Mouse (Mus musculus) lung, postnatal 0 days (tissue): ENCODE measurements around the gene Cavin4. TPM values are rescaled to one million over a fixed set of nuclear protein-coding genes. Genes with fewer than 3 reads are reported as not detected.
"Not testable (repeated sequence)": the region's sequence is repeated elsewhere in the genome, so short reads cannot be mapped to it uniquely, and the experiment has no call there.

Experiments
- ATAC-seq: fragments of 200-750 bp; cut with Nextera tagmentation; 2 replicates; pipeline ENCODE4 v1.8.0; 2017; ENCODE audit warnings: moderate library complexity
- DNase-seq: peaks from one replicate; pipeline ENCODE4 v3.0.0-alpha.2; 2016; ENCODE audit warnings: low spot score
- H3K27ac ChIP-seq: fragments of 300-500 bp; sonication (generic); 2 replicates; pipeline ENCODE4 v1.5.1; 2014; ENCODE audit warnings: antibody characterized with exemption, mild to moderate bottlenecking, low read length, mixed read lengths
- H3K27me3 ChIP-seq: fragments of 300-500 bp; sonication (generic); replicated peaks from 2 replicates; pipeline ENCODE4 v1.6.1; 2014; ENCODE audit warnings: low read length, mixed read lengths; ENCODE audit not compliant: insufficient read depth
- H3K36me3 ChIP-seq: fragments of 300-500 bp; sonication (generic); 2 replicates; pipeline ENCODE4 v1.6.1; 2014; ENCODE audit warnings: low read length, mixed read lengths; ENCODE audit not compliant: insufficient read depth
- H3K4me1 ChIP-seq: fragments of 300-500 bp; sonication (generic); 2 replicates; pipeline ENCODE4 v1.6.1; 2014; ENCODE audit warnings: antibody characterized with exemption, low read depth, low read length, mixed read lengths; ENCODE audit not compliant: insufficient read depth
- H3K4me2 ChIP-seq: fragments of 300-500 bp; sonication (generic); replicated peaks from 2 replicates; pipeline ENCODE4 v1.6.1; 2014; ENCODE audit warnings: low read depth, mild to moderate bottlenecking, low read length, moderate library complexity, mixed read lengths
- H3K4me3 ChIP-seq: fragments of 300-500 bp; sonication (generic); 2 replicates; pipeline ENCODE4 v1.5.1; 2014; ENCODE audit warnings: low read depth, low read length
- H3K9ac ChIP-seq: fragments of 300-500 bp; sonication (generic); replicated peaks from 2 replicates; pipeline ENCODE4 v1.6.1; 2014; ENCODE audit warnings: low read depth, mild to moderate bottlenecking
- H3K9me3 ChIP-seq: fragments of 300-500 bp; sonication (generic); 2 replicates; pipeline ENCODE4 v1.6.1; 2016; ENCODE audit warnings: low read length, mixed read lengths
- CTCF ChIP-seq: IDR thresholded peaks from 2 replicates; pipeline ENCODE4 v1.5.1; 2016; ENCODE audit warnings: antibody characterized with exemption, mild to moderate bottlenecking
- EP300 ChIP-seq: IDR thresholded peaks from 2 replicates; pipeline ENCODE4 v1.6.1; 2016; ENCODE audit warnings: antibody characterized with exemption, mild to moderate bottlenecking, control low read depth
- WGBS: fragments of 180-500 bp; shearing (Covaris S2); extraction: QIAGEN DNeasy Blood & Tissue Kit; methylation state at CpG from one replicate; pipeline ENCODE4 v1.1.7; 2014; 5-methylcytosine and 5-hydroxymethylcytosine counted together
- polyA plus RNA-seq: library from polyadenylated mRNA; unstranded; fragments of >200 nt; fragmentation: Nextera tagmentation; extraction: Ambion mirVana; gene quantifications from 2 replicates; pipeline ENCODE4 v1.2.1, GENCODE M21; 2015

Cavin4 gene
- polyA plus RNA-seq, 1 experiment from 2014 or later = 0.93 TPM

DNA sequence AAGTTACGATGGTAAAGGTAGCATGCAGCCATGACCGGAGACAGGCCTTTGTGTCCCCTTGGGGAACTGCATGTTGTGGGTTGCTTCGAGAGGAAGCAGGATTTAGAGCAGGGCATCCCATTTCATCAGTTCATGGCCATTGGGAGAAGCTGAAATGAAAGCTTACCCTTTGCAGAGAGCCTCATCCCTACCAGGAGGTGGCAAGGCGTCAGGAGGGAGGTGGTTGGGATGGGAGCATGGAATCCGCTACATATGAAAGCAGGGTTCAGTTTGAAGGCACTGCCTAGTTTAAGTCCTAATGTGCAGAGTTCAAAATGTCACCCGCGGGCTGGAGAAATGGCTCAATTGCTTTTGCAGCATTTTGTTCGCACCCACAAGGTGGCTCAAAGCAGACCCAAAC, 14.0 kb downstream of the Cavin4 start:
- WGBS = 97% methylated on average over 8 of the region's 8 CpGs
- H3K27me3 ChIP-seq = no peaks in the 10 kb centered on the region
- ATAC-seq (no peak), DNase-seq (no peak)
- H3K4me1 ChIP-seq = no peaks in the 10 kb centered on the region; the same call in 1 of the 2 replicates
- no peak overlapping the region for H3K9ac ChIP-seq
- H3K36me3 ChIP-seq = no peaks in the 10 kb centered on the region
- no peak overlapping the region for H3K4me2 ChIP-seq
- H3K9me3 ChIP-seq = no peaks in the 10 kb centered on the region
- no peak for TF ChIP-seq EP300
- no peak for TF ChIP-seq CTCF
- H3K27ac ChIP-seq = no peak overlapping the region
- H3K4me3 ChIP-seq = no peak overlapping the region

DNA sequence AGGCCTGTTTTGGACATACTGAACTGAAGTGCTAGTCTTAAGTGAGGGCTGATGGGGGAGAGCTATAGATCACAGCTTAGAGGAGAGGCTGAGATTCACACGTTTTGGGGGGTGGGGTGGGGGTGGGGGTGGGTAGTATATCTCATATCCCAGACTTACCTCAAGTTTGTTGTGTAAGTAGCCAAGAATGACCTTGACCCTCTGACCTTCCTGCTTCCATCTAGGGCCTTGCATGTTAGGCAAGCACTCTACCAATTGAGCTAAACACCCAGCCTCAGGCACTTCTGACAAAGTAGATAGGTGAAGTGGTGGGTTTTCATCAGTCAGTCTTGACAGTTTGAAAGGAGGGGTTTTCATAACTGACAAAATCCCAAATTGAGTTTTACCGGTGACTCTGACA, 14.5 kb downstream of the Cavin4 start:
- H3K4me1 ChIP-seq = no peaks in the 10 kb centered on the region; the same call in 1 of the 2 replicates
- H3K27me3 ChIP-seq = no peaks in the 10 kb centered on the region
- ATAC-seq (no peak), DNase-seq (no peak)
- no peak overlapping the region for H3K9ac ChIP-seq
- no peak overlapping the region for H3K4me3 ChIP-seq
- H3K4me2 ChIP-seq = no peak overlapping the region
- H3K36me3 ChIP-seq = no peaks in the 10 kb centered on the region
- TF ChIP-seq CTCF = no peak
- TF ChIP-seq EP300 = no peak
- 73% methylated on average over 2 of the region's 2 CpGs for WGBS
- H3K9me3 ChIP-seq = no peaks in the 10 kb centered on the region
- no peak overlapping the region for H3K27ac ChIP-seq

- Histone ChIP-seq H3K27me3 (no peaks in the 10 kb centered on the region), H3K9ac (no peak overlapping the region), H3K4me3 (no peak overlapping the region), H3K27ac (no peak overlapping the region), H3K36me3 (no peaks in the 10 kb centered on the region), H3K4me1 (no peaks in the 10 kb centered on the region), H3K4me2 (no peak overlapping the region), H3K9me3 (no peaks in the 10 kb centered on the region)
- ATAC-seq = no peak
- TF ChIP-seq EP300 = no peak
- no peak for TF ChIP-seq CTCF
- 93% methylated on average over 9 of the region's 9 CpGs for WGBS
- DNase-seq = no peak
These were observed 15.5 kb downstream of the Cavin4 start for GRCm38 (mm10) chr4:48678793-48679192.

DNA sequence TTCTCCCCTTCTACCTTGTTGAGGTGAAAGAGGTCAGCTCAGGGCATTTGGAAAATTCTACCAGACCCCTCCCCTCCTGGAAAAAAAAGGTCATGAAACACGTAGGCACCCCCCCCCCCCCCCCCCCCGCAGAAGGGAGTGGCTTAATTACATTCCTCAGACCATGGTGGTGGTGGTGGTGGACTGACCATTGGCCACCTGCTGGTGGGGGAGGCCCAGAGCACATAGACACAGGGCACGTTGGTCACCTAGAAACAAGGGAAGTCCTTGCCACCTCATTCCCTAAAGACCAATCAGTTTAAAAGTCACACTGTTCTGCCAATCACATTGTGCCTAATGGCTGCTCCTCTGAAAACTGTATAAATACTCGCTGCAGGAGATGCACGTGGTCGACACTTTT, 16.4 kb downstream of the Cavin4 start:
- not testable (repeated sequence) for H3K27me3 ChIP-seq, H3K4me1 ChIP-seq, H3K9me3 ChIP-seq, DNase-seq, H3K4me3 ChIP-seq, H3K9ac ChIP-seq, H3K27ac ChIP-seq, H3K36me3 ChIP-seq, H3K4me2 ChIP-seq
- WGBS = 64% methylated on average over 4 of the region's 6 CpGs
- peak; percentile 47 for TF ChIP-seq CTCF
- peak; percentile 74 for ATAC-seq

DNA sequence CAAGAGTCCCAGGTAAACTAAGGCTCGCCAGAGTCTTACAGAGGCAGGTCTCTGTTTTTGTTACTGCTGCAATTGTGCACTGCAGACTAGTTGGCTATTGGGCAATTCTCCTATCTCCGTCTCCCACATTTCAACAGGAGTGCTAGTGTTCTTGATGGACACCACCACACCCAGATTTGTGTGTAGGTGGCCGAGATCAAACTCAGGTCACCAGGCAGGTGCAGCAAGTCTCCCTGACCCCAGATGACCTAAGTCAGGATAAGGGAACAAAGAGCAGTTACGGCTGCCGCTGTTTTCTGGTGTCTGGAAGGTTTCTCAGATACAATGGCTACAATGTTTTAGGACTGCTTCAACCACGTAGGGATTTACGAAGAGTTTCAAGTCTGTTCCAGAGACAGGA, 16.9 kb downstream of the Cavin4 start:
- H3K4me3 ChIP-seq = no peak overlapping the region
- WGBS = 49% methylated on average over 7 of the region's 7 CpGs
- no peak overlapping the region for H3K9ac ChIP-seq
- no peaks in the 10 kb centered on the region for H3K9me3 ChIP-seq
- H3K27ac ChIP-seq = no peak overlapping the region
- TF ChIP-seq CTCF = no peak
- H3K27me3 ChIP-seq = no peaks in the 10 kb centered on the region
- ATAC-seq = peak; percentile 7; the same call in 1 of the 2 replicates
- H3K4me2 ChIP-seq = peak overlapping the region; percentile 8; the same call in 1 of the 2 replicates
- H3K4me1 ChIP-seq = no peaks in the 10 kb centered on the region; the same call in 1 of the 2 replicates
- H3K36me3 ChIP-seq = no peaks in the 10 kb centered on the region
- no peak for DNase-seq

- DNase-seq = peak; percentile 91
- Histone ChIP-seq H3K4me3 (no peak overlapping the region), H3K27ac (no peak overlapping the region), H3K36me3 (no peaks in the 10 kb centered on the region), H3K4me1 (no peaks in the 10 kb centered on the region; the same call in 1 of the 2 replicates), H3K27me3 (no peaks in the 10 kb centered on the region), H3K9ac (no peak overlapping the region), H3K9me3 (no peaks in the 10 kb centered on the region), H3K4me2 (peak overlapping the region; percentile 8; the same call in 1 of the 2 replicates)
- 29% methylated on average over 10 of the region's 11 CpGs for WGBS
- peak; percentile 53; the same call in 1 of the 2 replicates for ATAC-seq
- 0 out of 2 replicates have a peak, but pooled peaks have one; percentile 16 for TF ChIP-seq EP300
- peak; percentile 86 for TF ChIP-seq CTCF
These were observed 17.5 kb downstream of the Cavin4 start for GRCm38 (mm10) chr4:48680648-48681343.
